Mouse (Mus musculus) bone marrow macrophage, adult 2 months (primary cell): ENCODE data around the gene Slc17a1. TPM values are rescaled to one million over a fixed set of nuclear protein-coding genes. Genes with fewer than 3 reads are reported as not detected.

Experiments
- H3K27ac ChIP-seq: 2 replicates; pipeline ENCODE4 v1.5.1; 2012; ENCODE audit warnings: low read depth, low read length; ENCODE audit not compliant: insufficient read depth
- H3K4me1 ChIP-seq: 2 replicates; pipeline ENCODE4 v1.6.1; 2012; ENCODE audit warnings: low read length; ENCODE audit not compliant: control insufficient read depth, insufficient read depth
- H3K4me3 ChIP-seq: 2 replicates; pipeline ENCODE4 v1.5.1; 2012; ENCODE audit warnings: mild to moderate bottlenecking, low read length, moderate library complexity; ENCODE audit not compliant: insufficient read depth
- CTCF ChIP-seq: IDR thresholded peaks from 2 replicates; pipeline ENCODE4 v1.5.1; 2012; ENCODE audit warnings: low read depth, mild to moderate bottlenecking, low read length, moderate library complexity
- POLR2A ChIP-seq: IDR thresholded peaks from 2 replicates; pipeline ENCODE4 v1.6.1; 2012; ENCODE audit warnings: mild to moderate bottlenecking, low read depth, low read length, borderline replicate concordance
- polyA plus RNA-seq: library from polyadenylated mRNA; stranded (reverse); fragments of >200 nt; gene quantifications from 2 replicates; pipeline ENCODE4 v1.2.4, GENCODE M21; 2012; ENCODE audit not compliant: missing spikeins, insufficient read depth, insufficient read length

The Slc17a1 gene
- polyA plus RNA-seq, 1 experiment, result not detected

GRCm38 (mm10) chr13:23889011-23889605, 21.6 kb downstream of the Slc17a1 start:
- Histone ChIP-seq H3K4me3 (no peak overlapping the region), H3K27ac (no peak overlapping the region), H3K4me1 (peaks cover 3% of the 10 kb centered on the region)
- no peak for TF ChIP-seq POLR2A
- TF ChIP-seq CTCF, result no peak

- H3K27ac ChIP-seq, result no peak overlapping the region
- TF ChIP-seq POLR2A (no peak), CTCF (no peak)
- H3K4me3 ChIP-seq, result no peak overlapping the region
- peaks cover 3% of the 10 kb centered on the region; the same call in 1 of the 2 replicates for H3K4me1 ChIP-seq
These were observed 25.2 kb downstream of the Slc17a1 start for GRCm38 (mm10) chr13:23892592-23893268.

- peaks cover 5% of the 10 kb centered on the region; the same call in 1 of the 2 replicates for H3K4me1 ChIP-seq
- no peak overlapping the region for H3K4me3 ChIP-seq
- H3K27ac ChIP-seq, result no peak overlapping the region
- TF ChIP-seq CTCF (no peak), POLR2A (no peak)
These were observed 25.7 kb downstream of the Slc17a1 start for GRCm38 (mm10) chr13:23893269-23893593.

- Histone ChIP-seq H3K4me1 (peaks cover 9% of the 10 kb centered on the region; the same call in 1 of the 2 replicates), H3K27ac (no peak overlapping the region), H3K4me3 (no peak overlapping the region)
- TF ChIP-seq CTCF, result no peak
- no peak for TF ChIP-seq POLR2A
These were observed 30.7 kb downstream of the Slc17a1 start for GRCm38 (mm10) chr13:23898242-23898641.

- no peak overlapping the region for H3K4me3 ChIP-seq
- H3K27ac ChIP-seq, result no peak overlapping the region
- TF ChIP-seq CTCF (no peak), POLR2A (no peak)
- no peaks in the 10 kb centered on the region for H3K4me1 ChIP-seq
These were observed 39.4 kb downstream of the Slc17a1 start for GRCm38 (mm10) chr13:23906906-23907305.

- Histone ChIP-seq H3K4me1 (no peaks in the 10 kb centered on the region), H3K4me3 (no peak overlapping the region), H3K27ac (no peak overlapping the region)
- TF ChIP-seq CTCF, result no peak
- no peak for TF ChIP-seq POLR2A
These were observed 42.6 kb downstream of the Slc17a1 start for GRCm38 (mm10) chr13:23910121-23910520.

GRCm38 (mm10) chr13:23911335-23911734, 43.8 kb downstream of the Slc17a1 start:
- TF ChIP-seq POLR2A, result no peak
- no peak for TF ChIP-seq CTCF
- Histone ChIP-seq H3K27ac (no peak overlapping the region), H3K4me3 (no peak overlapping the region), H3K4me1 (no peaks in the 10 kb centered on the region)

- H3K4me1 ChIP-seq, result no peaks in the 10 kb centered on the region
- no peak for TF ChIP-seq POLR2A
- TF ChIP-seq CTCF, result no peak
These were observed 46.3 kb downstream of the Slc17a1 start for GRCm38 (mm10) chr13:23913791-23914306.

GRCm38 (mm10) chr13:23914376-23915167, 47.0 kb downstream of the Slc17a1 start, which contains the start of gene Slc17a4:
Slc17a4 (minus strand) TSS chr13:23915009.
- Histone ChIP-seq H3K4me3 (no peak within 1 kb of the TSS), H3K4me1 (no peaks in the 10 kb centered on the region), H3K27ac (no peak within 1 kb of the TSS)
- no peak for TF ChIP-seq CTCF

More at GRCm38 (mm10) chr13:23913791-23914306, 46.3 kb downstream of the Slc17a1 start:
- H3K4me3 ChIP-seq, result no peak overlapping the region
- no peak overlapping the region for H3K27ac ChIP-seq

- H3K4me3 ChIP-seq, result no peak overlapping the region
- no peak overlapping the region for H3K27ac ChIP-seq
- TF ChIP-seq CTCF (no peak), POLR2A (no peak)
- H3K4me1 ChIP-seq, result no peaks in the 10 kb centered on the region
These were observed 48.6 kb downstream of the Slc17a1 start for GRCm38 (mm10) chr13:23916132-23916531.
